Mouse (Mus musculus): ENCODE measurements at regions not wholly inside any gene's neighbourhood (a gene's known extent, or its start where the extent isn't known, plus 50 kb on each side); places are given as distances from the start of the nearest gene placed in this dataset.

GRCm38 (mm10) chr5:29030525-29030924 is 165.3 kb upstream of the Rnf32 start:
- no peaks in the 10 kb centered on the region for H3K36me3 ChIP-seq
- no peak overlapping the region for H3K4me2 ChIP-seq
- H3K27me3 ChIP-seq, result no peaks in the 10 kb centered on the region
- H3K4me1 ChIP-seq, result no peaks in the 10 kb centered on the region
- WGBS, result 40% methylated on average over 5 of the region's 5 CpGs
- no peak for ATAC-seq (replicated peaks; ENCODE audit: low FRiP score)
- H3K4me3 ChIP-seq (replicated peaks), result no peak overlapping the region
- no peaks in the 10 kb centered on the region for H3K9me3 ChIP-seq (replicated peaks)
- no peak overlapping the region for H3K27ac ChIP-seq
- H3K9ac ChIP-seq, result no peak overlapping the region

GRCm38 (mm10) chr5:29029957-29030356 is 165.8 kb upstream of the Rnf32 start:
- Histone ChIP-seq H3K4me1 (no peaks in the 10 kb centered on the region), H3K27ac (no peak overlapping the region), H3K4me3 (replicated peaks) (no peak overlapping the region), H3K4me2 (no peak overlapping the region), H3K9me3 (replicated peaks) (no peaks in the 10 kb centered on the region), H3K27me3 (no peaks in the 10 kb centered on the region), H3K9ac (no peak overlapping the region), H3K36me3 (no peaks in the 10 kb centered on the region)
- ATAC-seq (replicated peaks; ENCODE audit: low FRiP score), result no peak
- whole genome bisulfite sequencing, result 58% methylated on average over 5 of the region's 5 CpGs

- ATAC-seq (replicated peaks; ENCODE audit: low FRiP score), result no peak
- H3K9me3 ChIP-seq (replicated peaks), result no peaks in the 10 kb centered on the region
- H3K36me3 ChIP-seq, result no peaks in the 10 kb centered on the region
- no peaks in the 10 kb centered on the region for H3K27me3 ChIP-seq
- no peak overlapping the region for H3K9ac ChIP-seq
- no peak overlapping the region for H3K27ac ChIP-seq
- H3K4me2 ChIP-seq, result no peak overlapping the region
- H3K4me3 ChIP-seq (replicated peaks), result no peak overlapping the region
- no peaks in the 10 kb centered on the region for H3K4me1 ChIP-seq
Observed at GRCm38 (mm10) chr5:29025045-29025444, 170.7 kb upstream of the Rnf32 start.

GRCm38 (mm10) chr5:28992796-28993195 is 203.0 kb upstream of the Rnf32 start:
- no peaks in the 10 kb centered on the region for H3K27me3 ChIP-seq
- no peak overlapping the region for H3K9ac ChIP-seq
- no peak for ATAC-seq (replicated peaks; ENCODE audit: low FRiP score)
- H3K4me3 ChIP-seq (replicated peaks), result no peak overlapping the region
- no peaks in the 10 kb centered on the region for H3K36me3 ChIP-seq
- H3K27ac ChIP-seq, result no peak overlapping the region
- H3K4me1 ChIP-seq, result no peaks in the 10 kb centered on the region
- H3K4me2 ChIP-seq, result no peak overlapping the region
- WGBS, result 86% methylated on average over 2 of the region's 2 CpGs
- H3K9me3 ChIP-seq (replicated peaks), result no peaks in the 10 kb centered on the region

DNA sequence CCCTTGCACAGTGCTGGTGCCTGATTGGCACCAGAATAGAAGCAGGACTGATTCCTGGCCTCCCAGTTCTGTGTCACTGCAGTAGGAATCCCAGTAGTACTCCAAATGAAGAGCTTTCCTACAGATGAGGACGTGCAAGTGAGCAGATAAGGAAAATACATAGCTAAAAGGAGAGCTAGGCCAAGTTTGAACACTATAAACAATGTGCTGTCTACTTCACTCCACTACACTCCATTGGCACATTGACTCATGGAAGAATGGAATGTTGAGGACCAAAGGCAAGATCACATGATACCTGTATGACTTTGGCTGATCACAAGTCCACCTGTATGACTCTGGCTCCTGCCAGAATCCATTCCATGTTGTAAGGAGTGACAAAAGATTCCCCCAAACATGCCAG is 215.9 kb upstream of the Rnf32 start:
- Histone ChIP-seq H3K27ac (no peak overlapping the region), H3K4me2 (no peak overlapping the region), H3K4me1 (no peaks in the 10 kb centered on the region), H3K36me3 (no peaks in the 10 kb centered on the region), H3K9ac (no peak overlapping the region), H3K9me3 (replicated peaks) (no peaks in the 10 kb centered on the region), H3K27me3 (no peaks in the 10 kb centered on the region), H3K4me3 (replicated peaks) (no peak overlapping the region)
- 77% methylated on average over 1 of the region's 1 CpGs for WGBS
- ATAC-seq (replicated peaks; ENCODE audit: low FRiP score), result no peak

DNA sequence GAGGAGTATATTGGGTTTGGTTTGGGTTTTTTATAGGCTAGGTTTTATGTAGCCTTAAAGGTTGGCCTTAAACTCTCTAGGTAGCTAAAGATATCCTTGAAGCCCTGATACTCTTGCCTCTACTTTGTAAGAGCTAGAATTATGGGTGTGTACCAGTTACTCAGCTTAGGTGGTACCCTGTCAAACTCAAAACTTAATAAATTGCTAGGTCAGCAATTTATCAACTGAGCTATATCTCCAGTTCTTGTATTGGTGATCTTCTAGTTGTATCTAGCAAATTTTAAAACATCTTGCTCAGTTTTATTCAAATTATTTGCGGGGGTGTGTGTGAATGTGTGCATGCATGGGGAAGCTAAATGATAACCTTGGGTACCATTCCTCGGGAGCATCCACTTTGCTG is 225.4 kb upstream of the Rnf32 start:
- Histone ChIP-seq H3K4me2 (no peak overlapping the region), H3K36me3 (no peaks in the 10 kb centered on the region), H3K27ac (no peak overlapping the region), H3K9ac (no peak overlapping the region), H3K9me3 (replicated peaks) (no peaks in the 10 kb centered on the region), H3K4me3 (replicated peaks) (no peak overlapping the region), H3K27me3 (no peaks in the 10 kb centered on the region), H3K4me1 (no peaks in the 10 kb centered on the region)
- WGBS, result 93% methylated on average over 2 of the region's 2 CpGs
- ATAC-seq (replicated peaks; ENCODE audit: low FRiP score), result no peak

GRCm38 (mm10) chr5:28955036-28955435 is 240.8 kb upstream of the Rnf32 start:
- no peaks in the 10 kb centered on the region for H3K36me3 ChIP-seq
- no peak overlapping the region for H3K4me3 ChIP-seq (replicated peaks)
- H3K27ac ChIP-seq, result no peak overlapping the region
- no peaks in the 10 kb centered on the region for H3K4me1 ChIP-seq
- no peaks in the 10 kb centered on the region for H3K9me3 ChIP-seq (replicated peaks)
- no peak for ATAC-seq (replicated peaks; ENCODE audit: low FRiP score)
- H3K4me2 ChIP-seq, result no peak overlapping the region
- no peaks in the 10 kb centered on the region for H3K27me3 ChIP-seq
- no peak overlapping the region for H3K9ac ChIP-seq

DNA sequence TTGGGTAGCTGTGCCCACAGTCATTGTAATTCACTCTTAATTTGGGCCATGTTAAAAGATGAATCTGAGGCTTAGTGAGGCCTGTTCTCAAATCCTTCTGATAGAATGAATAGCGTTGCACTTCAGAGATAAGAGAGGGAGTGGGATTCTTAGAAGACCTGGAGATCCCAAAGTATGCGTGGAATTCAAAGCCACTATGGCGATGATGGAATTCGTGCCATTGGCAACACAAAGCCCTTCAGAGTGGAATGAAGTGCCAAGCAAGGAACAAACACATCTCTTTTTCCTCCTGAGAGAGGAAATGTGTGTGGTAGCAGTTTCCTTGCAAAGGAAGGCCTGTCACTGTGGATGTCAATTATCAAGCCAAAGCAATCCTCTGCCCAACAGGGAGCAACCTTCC is 248.3 kb upstream of the Rnf32 start:
- no peak for ATAC-seq (replicated peaks; ENCODE audit: low FRiP score)
- Histone ChIP-seq H3K4me3 (replicated peaks) (no peak overlapping the region), H3K9ac (no peak overlapping the region), H3K4me1 (no peaks in the 10 kb centered on the region), H3K9me3 (replicated peaks) (no peaks in the 10 kb centered on the region), H3K27ac (no peak overlapping the region), H3K4me2 (no peak overlapping the region), H3K36me3 (no peaks in the 10 kb centered on the region), H3K27me3 (no peaks in the 10 kb centered on the region)
- WGBS, result 76% methylated on average over 4 of the region's 4 CpGs

- no peaks in the 10 kb centered on the region for H3K36me3 ChIP-seq
- WGBS, result 21% methylated on average over 13 of the region's 13 CpGs
- no peaks in the 10 kb centered on the region for H3K9me3 ChIP-seq (replicated peaks)
- no peak overlapping the region for H3K4me3 ChIP-seq (replicated peaks)
- H3K27me3 ChIP-seq, result no peaks in the 10 kb centered on the region
- H3K27ac ChIP-seq, result no peak overlapping the region
- ATAC-seq (replicated peaks; ENCODE audit: low FRiP score), result no peak
- H3K9ac ChIP-seq, result no peak overlapping the region
- no peaks in the 10 kb centered on the region for H3K4me1 ChIP-seq
- H3K4me2 ChIP-seq, result no peak overlapping the region
Observed at GRCm38 (mm10) chr5:28943571-28944316, 252.0 kb upstream of the Rnf32 start.

- Histone ChIP-seq H3K4me2 (no peak overlapping the region), H3K27me3 (no peaks in the 10 kb centered on the region), H3K4me1 (no peaks in the 10 kb centered on the region), H3K4me3 (replicated peaks) (no peak overlapping the region), H3K27ac (no peak overlapping the region), H3K9ac (no peak overlapping the region), H3K36me3 (no peaks in the 10 kb centered on the region), H3K9me3 (replicated peaks) (no peaks in the 10 kb centered on the region)
- WGBS, result 87% methylated on average over 5 of the region's 5 CpGs
- no peak for ATAC-seq (replicated peaks; ENCODE audit: low FRiP score)
Observed at GRCm38 (mm10) chr5:28940972-28941371, 254.8 kb upstream of the Rnf32 start.

DNA sequence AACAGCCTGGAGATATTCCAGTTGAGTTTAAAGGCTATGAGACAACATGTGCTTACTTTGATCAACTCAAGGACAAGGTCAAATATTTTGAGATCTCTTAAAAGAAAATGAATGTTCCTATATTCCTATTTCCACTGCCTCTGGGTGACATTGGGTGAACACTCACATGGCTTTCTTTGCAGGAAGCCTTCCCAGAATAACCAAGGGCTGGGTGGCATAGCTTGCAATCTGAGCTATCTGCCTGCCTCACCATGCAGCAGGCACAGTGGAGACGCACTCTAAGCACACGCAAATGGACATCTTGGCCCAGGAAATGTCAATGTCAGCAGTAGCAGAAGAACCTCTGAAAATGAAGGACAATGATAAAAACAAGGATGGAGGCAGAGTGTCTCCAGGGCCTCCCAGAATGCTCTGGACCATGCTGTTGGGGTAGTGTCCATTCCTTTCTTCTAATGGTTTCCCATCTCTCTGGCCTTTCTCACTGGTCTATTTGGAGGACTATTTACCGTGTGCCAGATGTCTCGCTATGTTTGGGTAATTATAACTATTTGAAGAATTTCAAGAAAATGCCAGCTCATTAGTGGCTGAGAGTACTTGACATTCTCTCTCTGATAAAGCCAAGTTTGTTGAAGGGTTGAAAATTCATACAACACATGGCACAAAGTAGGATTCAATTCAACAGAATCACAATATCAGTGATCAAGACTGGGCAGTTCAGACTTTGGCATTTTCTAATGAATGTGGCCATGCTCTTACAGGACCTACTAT is 276.3 kb upstream of the Rnf32 start:
- H3K27me3 ChIP-seq, result no peaks in the 10 kb centered on the region
- no peak for ATAC-seq (replicated peaks; ENCODE audit: low FRiP score)
- WGBS, result 86% methylated on average over 4 of the region's 4 CpGs
- no peaks in the 10 kb centered on the region for H3K9me3 ChIP-seq (replicated peaks)
- H3K4me1 ChIP-seq, result no peaks in the 10 kb centered on the region
- H3K9ac ChIP-seq, result no peak overlapping the region
- H3K27ac ChIP-seq, result no peak overlapping the region
- H3K4me2 ChIP-seq, result no peak overlapping the region
- H3K4me3 ChIP-seq (replicated peaks), result no peak overlapping the region
- H3K36me3 ChIP-seq, result no peaks in the 10 kb centered on the region

GRCm38 (mm10) chr5:28904500-28904899 is 291.3 kb upstream of the Rnf32 start:
- Histone ChIP-seq H3K9me3 (replicated peaks) (no peaks in the 10 kb centered on the region), H3K4me1 (no peaks in the 10 kb centered on the region), H3K9ac (no peak overlapping the region), H3K27ac (no peak overlapping the region), H3K27me3 (no peaks in the 10 kb centered on the region), H3K36me3 (no peaks in the 10 kb centered on the region), H3K4me2 (no peak overlapping the region), H3K4me3 (replicated peaks) (no peak overlapping the region)
- WGBS, result 46% methylated on average over 4 of the region's 4 CpGs
- ATAC-seq (replicated peaks; ENCODE audit: low FRiP score), result no peak

Data from kidney, embryonic 15.5 days (tissue).